Mouse (Mus musculus) R1 (cell line): ENCODE measurements at regions not wholly inside any gene's neighbourhood (a gene's known extent, or its start where the extent isn't known, plus 50 kb on each side); places are given as distances from the start of the nearest gene placed in this dataset.

ENCODE experiments used
- DNase-seq: peaks from one replicate; pipeline ENCODE4 v3.0.0-alpha.2; 2018; ENCODE audit warnings: low read depth, low spot score

GRCm38 (mm10) chr9:13905086-13905669 is 77.7 kb downstream of the Fam76b start:
- no peak for DNase-seq

- no peak for DNase-seq
Measured at GRCm38 (mm10) chr9:13906736-13907135, 79.2 kb downstream of the Fam76b start.

- no peak for DNase-seq
Measured at GRCm38 (mm10) chr9:13909604-13910003, 82.1 kb downstream of the Fam76b start.

GRCm38 (mm10) chr9:13910091-13910490 is 82.6 kb downstream of the Fam76b start:
- DNase-seq: no peak

- no peak for DNase-seq
Measured at GRCm38 (mm10) chr9:13913459-13913858, 85.9 kb downstream of the Fam76b start.

- DNase-seq: no peak
Measured at GRCm38 (mm10) chr9:13914131-13914530, 86.6 kb downstream of the Fam76b start.

GRCm38 (mm10) chr9:13914847-13915246 is 87.3 kb downstream of the Fam76b start:
- no peak for DNase-seq

- no peak for DNase-seq
Measured at GRCm38 (mm10) chr9:13916837-13917236, 89.3 kb downstream of the Fam76b start.

GRCm38 (mm10) chr9:13918606-13919202 is 91.2 kb downstream of the Fam76b start:
- DNase-seq: peak; percentile 40

- DNase-seq: no peak
Measured at GRCm38 (mm10) chr9:13919739-13920410, 92.4 kb downstream of the Fam76b start.

- DNase-seq: no peak
Measured at GRCm38 (mm10) chr9:13920623-13921022, 93.1 kb downstream of the Fam76b start.

- DNase-seq: no peak
Measured at GRCm38 (mm10) chr9:13932001-13932508, 104.5 kb downstream of the Fam76b start.

GRCm38 (mm10) chr9:13933404-13933803 is 105.9 kb downstream of the Fam76b start:
- no peak for DNase-seq

GRCm38 (mm10) chr9:13937301-13937700 is 109.8 kb downstream of the Fam76b start:
- DNase-seq: no peak

- no peak for DNase-seq
Measured at GRCm38 (mm10) chr9:13946519-13946918, 119.0 kb downstream of the Fam76b start.

- no peak for DNase-seq
Measured at GRCm38 (mm10) chr9:13952157-13952556, 124.6 kb downstream of the Fam76b start.

GRCm38 (mm10) chr9:13963140-13963763 is 135.7 kb downstream of the Fam76b start:
- DNase-seq: no peak

GRCm38 (mm10) chr9:13963796-13964195 is 136.3 kb downstream of the Fam76b start:
- no peak for DNase-seq

GRCm38 (mm10) chr9:13964256-13964655 is 136.7 kb downstream of the Fam76b start:
- DNase-seq: no peak

- DNase-seq: no peak
Measured at GRCm38 (mm10) chr9:13966212-13966611, 138.7 kb downstream of the Fam76b start.

GRCm38 (mm10) chr9:13969262-13969661 is 141.7 kb downstream of the Fam76b start:
- DNase-seq: no peak

- no peak for DNase-seq
Measured at GRCm38 (mm10) chr9:13973600-13973999, 146.1 kb downstream of the Fam76b start.
